Mouse (Mus musculus) urinary bladder, postnatal 0 days (tissue): ENCODE measurements around the gene Pmp22. TPM values are rescaled to one million over a fixed set of nuclear protein-coding genes. Genes with fewer than 3 reads are reported as not detected.

Source experiments
- polyA plus RNA-seq: library from polyadenylated mRNA; unstranded; fragments of >200 nt; fragmentation: Nextera tagmentation; extraction: Ambion mirVana; gene quantifications from 2 replicates; pipeline ENCODE4 v1.2.1, GENCODE M21; 2015

Gene Pmp22
- 255 and 372 TPM in 2 replicates for polyA plus RNA-seq

GRCm38 (mm10) chr11:63128784-63129183 lies at the start of gene Pmp22:
Gene Pmp22 (plus strand): TSS chr11:63128982.

Other genes starting within 250 kb of the Pmp22 start
- 53.7 and 56.3 TPM in 2 replicates for gene Tvp23b, start 249.5 kb upstream of the Pmp22 start, polyA plus RNA-seq
- not detected in 2 replicates for gene Cdrt4, start 177.8 kb upstream of the Pmp22 start, polyA plus RNA-seq
- gene Tekt3, start 67.3 kb upstream of the Pmp22 start, polyA plus RNA-seq = not detected in 2 replicates